Mouse (Mus musculus) stomach, postnatal 0 days (tissue): ENCODE results near the gene Tubb4a. TPM values are rescaled to one million over a fixed set of nuclear protein-coding genes. Genes with fewer than 3 reads are reported as not detected.
A peak's percentile ranks its signal among the peaks of the same experiment; 100 is the strongest.

Experiments used
- ATAC-seq: fragments of 200-750 bp; cut with Nextera tagmentation; 2 replicates; pipeline ENCODE4 v1.8.0; 2017; ENCODE audit not compliant: low FRiP score, low TSS enrichment
- DNase-seq: peaks from one replicate; pipeline ENCODE4 v3.0.0-alpha.2; 2016; ENCODE audit warnings: low spot score
- H3K27ac ChIP-seq: fragments of 300-500 bp; sonication (generic); replicated peaks from 2 replicates; pipeline ENCODE4 v1.5.1; 2014; ENCODE audit warnings: mild to moderate bottlenecking, control low read depth
- H3K27me3 ChIP-seq: fragments of 300-500 bp; sonication (generic); 2 replicates; pipeline ENCODE4 v1.6.1; 2014; ENCODE audit warnings: low read length; ENCODE audit not compliant: control insufficient read depth, insufficient read depth
- H3K36me3 ChIP-seq: fragments of 300-500 bp; sonication (generic); 2 replicates; pipeline ENCODE4 v1.6.1; 2014; ENCODE audit warnings: low read length, mixed read lengths; ENCODE audit not compliant: control insufficient read depth, insufficient read depth
- H3K4me1 ChIP-seq: fragments of 300-500 bp; sonication (generic); replicated peaks from 2 replicates; pipeline ENCODE4 v1.6.1; 2014; ENCODE audit warnings: antibody characterized with exemption; ENCODE audit not compliant: control insufficient read depth, insufficient read depth
- H3K4me2 ChIP-seq: fragments of 300-500 bp; sonication (generic); replicated peaks from 2 replicates; pipeline ENCODE4 v1.6.1; 2014; ENCODE audit warnings: low read depth, mild to moderate bottlenecking, control low read depth, moderate library complexity
- H3K4me3 ChIP-seq: fragments of 300-500 bp; sonication (generic); 2 replicates; pipeline ENCODE4 v1.5.1; 2014; ENCODE audit warnings: low read depth, low read length, control low read depth
- H3K9ac ChIP-seq: fragments of 300-500 bp; sonication (generic); 2 replicates; pipeline ENCODE4 v1.6.1; 2014; ENCODE audit warnings: mild to moderate bottlenecking, low read length, control low read depth, mixed read lengths
- H3K9me3 ChIP-seq: fragments of 300-500 bp; sonication (generic); 2 replicates; pipeline ENCODE4 v1.6.1; 2016; ENCODE audit warnings: low read length; ENCODE audit not compliant: control insufficient read depth
- CTCF ChIP-seq: IDR thresholded peaks from 2 replicates; pipeline ENCODE4 v1.5.1; 2016; ENCODE audit warnings: antibody characterized with exemption, low read depth, mild to moderate bottlenecking, moderate library complexity
- EP300 ChIP-seq: optimal IDR thresholded peaks from 2 replicates; pipeline ENCODE3; 2016; ENCODE audit warnings: antibody characterized with exemption
- WGBS: fragments of 180-500 bp; shearing (Covaris S2); extraction: QIAGEN DNeasy Blood & Tissue Kit; methylation state at CpG from one replicate; pipeline ENCODE4 v1.1.7; 2014; 5-methylcytosine and 5-hydroxymethylcytosine counted together
- polyA plus RNA-seq: library from polyadenylated mRNA; unstranded; fragments of >200 nt; fragmentation: Nextera tagmentation; extraction: Ambion mirVana; gene quantifications from 2 replicates; pipeline ENCODE4 v1.2.1, GENCODE M21; 2015

The Tubb4a gene
- polyA plus RNA-seq, 1 experiment from 2014 or later = 9.5 TPM

GRCm38 (mm10) chr17:57066908-57067307, 20.7 kb downstream of the Tubb4a start:
- H3K4me3 ChIP-seq = no peak overlapping the region
- no peak overlapping the region for H3K9ac ChIP-seq
- DNase-seq = no peak
- no peaks in the 10 kb centered on the region for H3K36me3 ChIP-seq
- TF ChIP-seq EP300 = no peak
- no peak for TF ChIP-seq CTCF
- no peaks in the 10 kb centered on the region for H3K27me3 ChIP-seq
- WGBS = 64% methylated on average over 5 of the region's 5 CpGs
- H3K4me2 ChIP-seq = no peak overlapping the region
- H3K9me3 ChIP-seq = no peaks in the 10 kb centered on the region
- no peak for ATAC-seq
- H3K27ac ChIP-seq = no peak overlapping the region
- no peaks in the 10 kb centered on the region for H3K4me1 ChIP-seq

GRCm38 (mm10) chr17:57063031-57063430, 24.6 kb downstream of the Tubb4a start:
- WGBS = 15% methylated on average over 8 of the region's 8 CpGs
- Histone ChIP-seq H3K4me2 (peak overlapping the region; percentile 58), H3K9me3 (no peaks in the 10 kb centered on the region), H3K36me3 (no peaks in the 10 kb centered on the region), H3K4me3 (peak overlapping the region; percentile 50), H3K27me3 (no peaks in the 10 kb centered on the region), H3K27ac (0 out of 2 replicates have a peak overlapping the region, but pooled peaks have one; percentile 30), H3K9ac (peak overlapping the region; percentile 70), H3K4me1 (no peaks in the 10 kb centered on the region)
- DNase-seq (peak; percentile 69), ATAC-seq (no peak)
- TF ChIP-seq EP300 = no peak
- no peak for TF ChIP-seq CTCF

- ATAC-seq (no peak), DNase-seq (no peak)
- Histone ChIP-seq H3K27me3 (no peaks in the 10 kb centered on the region), H3K4me3 (peak overlapping the region; percentile 50), H3K36me3 (no peaks in the 10 kb centered on the region), H3K27ac (peak overlapping the region; percentile 90), H3K9me3 (no peaks in the 10 kb centered on the region), H3K9ac (peak overlapping the region; percentile 70), H3K4me2 (peak overlapping the region; percentile 58), H3K4me1 (no peaks in the 10 kb centered on the region)
- WGBS = 3% methylated on average over 22 of the region's 22 CpGs
- no peak for TF ChIP-seq CTCF
- TF ChIP-seq EP300 = no peak
These were observed 25.0 kb downstream of the Tubb4a start for GRCm38 (mm10) chr17:57062548-57062947.

DNA sequence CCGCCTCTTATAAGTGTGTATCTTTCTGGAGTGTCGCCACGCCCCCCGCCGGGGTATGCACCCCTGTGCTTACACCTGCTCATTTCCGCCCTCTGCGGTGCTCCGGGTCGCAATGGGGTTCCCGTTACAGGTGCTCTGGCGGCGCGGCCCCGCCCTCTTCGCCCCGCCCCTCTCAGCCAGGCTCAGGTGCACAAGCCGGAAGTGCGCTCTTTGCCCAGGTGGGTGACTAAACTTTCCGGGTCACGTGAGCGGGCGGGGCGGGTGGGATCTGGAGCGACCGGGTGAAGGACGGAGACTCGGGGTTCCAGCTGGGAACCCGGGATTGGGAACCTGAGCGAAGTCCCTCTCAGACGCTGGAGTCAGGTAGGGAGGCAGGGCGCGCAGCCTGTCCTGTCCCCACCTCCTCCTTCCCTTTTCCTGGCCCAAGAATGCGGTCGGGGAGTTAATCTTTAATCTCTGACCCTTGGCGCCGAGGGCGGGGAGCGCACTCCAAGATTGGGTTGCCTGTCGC, 25.5 kb downstream of the Tubb4a start:
- no peaks in the 10 kb centered on the region for H3K4me1 ChIP-seq
- H3K9me3 ChIP-seq = no peaks in the 10 kb centered on the region
- no peaks in the 10 kb centered on the region for H3K27me3 ChIP-seq
- H3K36me3 ChIP-seq = no peaks in the 10 kb centered on the region
- H3K9ac ChIP-seq = peak overlapping the region; percentile 70
- ATAC-seq = peak; percentile 81
- H3K4me3 ChIP-seq = peak overlapping the region; percentile 50
- H3K27ac ChIP-seq = peak overlapping the region; percentile 90
- H3K4me2 ChIP-seq = peak overlapping the region; percentile 58
- WGBS = under 1% methylated on average over 39 of the region's 39 CpGs
- peak; percentile 95 for DNase-seq
- TF ChIP-seq EP300 (no peak), CTCF (no peak)

DNA sequence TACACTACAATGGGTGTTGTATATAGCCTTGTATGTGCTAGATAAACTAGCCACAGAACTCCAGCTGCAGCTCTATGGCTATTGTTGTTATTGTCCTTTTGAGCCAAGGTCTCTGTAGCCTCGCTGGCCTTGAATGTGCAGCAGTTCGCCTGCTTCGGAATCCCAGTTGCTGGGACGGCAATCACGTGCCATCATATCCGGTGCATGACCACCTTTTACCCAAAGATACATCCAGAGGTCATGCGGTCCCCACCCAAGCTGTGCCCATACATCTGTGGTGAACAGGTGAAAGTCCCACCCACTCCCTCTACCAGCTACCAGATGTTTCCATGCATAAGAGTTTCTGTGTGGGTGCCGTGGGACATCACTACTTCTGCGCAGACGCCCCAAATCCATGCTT, 26.5 kb downstream of the Tubb4a start:
- no peak for TF ChIP-seq CTCF
- no peak for TF ChIP-seq EP300
- Histone ChIP-seq H3K4me1 (no peaks in the 10 kb centered on the region), H3K9ac (no peak overlapping the region), H3K4me3 (peak overlapping the region; percentile 67; the same call in 1 of the 2 replicates), H3K27me3 (no peaks in the 10 kb centered on the region), H3K4me2 (peak overlapping the region; percentile 91; the same call in 1 of the 2 replicates), H3K27ac (peak overlapping the region; percentile 74), H3K36me3 (no peaks in the 10 kb centered on the region), H3K9me3 (no peaks in the 10 kb centered on the region)
- DNase-seq (peak; percentile 51), ATAC-seq (no peak)
- WGBS = 36% methylated on average over 10 of the region's 10 CpGs

GRCm38 (mm10) chr17:57060231-57060801, 27.3 kb downstream of the Tubb4a start:
- Histone ChIP-seq H3K4me3 (peak overlapping the region; percentile 67), H3K27me3 (no peaks in the 10 kb centered on the region), H3K27ac (peak overlapping the region; percentile 74; the same call in 1 of the 2 replicates), H3K36me3 (no peaks in the 10 kb centered on the region), H3K4me1 (no peaks in the 10 kb centered on the region), H3K4me2 (peak overlapping the region; percentile 91), H3K9ac (no peak overlapping the region), H3K9me3 (no peaks in the 10 kb centered on the region)
- TF ChIP-seq EP300 (no peak), CTCF (peak; percentile 78)
- DNase-seq = peak; percentile 96
- WGBS = under 1% methylated on average over 44 of the region's 44 CpGs
- ATAC-seq = peak; percentile 87
